Mouse (Mus musculus) midbrain, embryonic 14.5 days (tissue): ENCODE measurements at regions not wholly inside any gene's neighbourhood (a gene's known extent, or its start where the extent isn't known, plus 50 kb on each side); places are given as distances from the start of the nearest gene placed in this dataset.
A peak's percentile ranks its signal among the peaks of the same experiment; 100 is the strongest.

ENCODE experiments used
- ATAC-seq: fragments of 200-750 bp; cut with Nextera tagmentation; 2 replicates; pipeline ENCODE4 v1.8.0; 2017; ENCODE audit warnings: moderate number of reproducible peaks, moderate library complexity; ENCODE audit not compliant: low FRiP score, low TSS enrichment
- DNase-seq: peaks from one replicate; pipeline ENCODE4 v3.0.0-alpha.2; 2015
- H3K27ac ChIP-seq: fragments of 300-500 bp; sonication (generic); replicated peaks from 2 replicates; pipeline ENCODE4 v1.5.1; 2014; ENCODE audit warnings: mild to moderate bottlenecking, low read depth, low read length, moderate library complexity
- H3K27me3 ChIP-seq: fragments of 300-500 bp; sonication (generic); 2 replicates; pipeline ENCODE4 v1.6.1; 2014; ENCODE audit warnings: low read length, control low read depth, mixed read lengths; ENCODE audit not compliant: control insufficient read depth, insufficient read depth
- H3K36me3 ChIP-seq: fragments of 300-500 bp; sonication (generic); 2 replicates; pipeline ENCODE4 v1.6.1; 2014; ENCODE audit warnings: low read length, control low read depth; ENCODE audit not compliant: control insufficient read depth, insufficient read depth
- H3K4me1 ChIP-seq: fragments of 300-500 bp; sonication (generic); 2 replicates; pipeline ENCODE4 v1.6.1; 2014; ENCODE audit warnings: mild to moderate bottlenecking, antibody characterized with exemption, low read length, control low read depth; ENCODE audit not compliant: control insufficient read depth, insufficient read depth
- H3K4me2 ChIP-seq: fragments of 300-500 bp; sonication (generic); 2 replicates; pipeline ENCODE4 v1.6.1; 2014; ENCODE audit warnings: mild to moderate bottlenecking, low read length, moderate library complexity
- H3K4me3 ChIP-seq: fragments of 300-500 bp; sonication (generic); replicated peaks from 2 replicates; pipeline ENCODE4 v1.5.1; 2014; ENCODE audit warnings: low read depth, low read length
- H3K9ac ChIP-seq: fragments of 300-500 bp; sonication (generic); replicated peaks from 2 replicates; pipeline ENCODE4 v1.6.1; 2014; ENCODE audit warnings: mild to moderate bottlenecking, low read length, moderate library complexity
- H3K9me3 ChIP-seq: fragments of 300-500 bp; sonication (generic); 2 replicates; pipeline ENCODE4 v1.6.1; 2016; ENCODE audit warnings: low read length, control low read depth, mixed read lengths; ENCODE audit not compliant: control insufficient read depth
- WGBS: fragments of 180-500 bp; shearing (Covaris S2); extraction: QIAGEN DNeasy Blood & Tissue Kit; methylation state at CpG from one replicate; pipeline ENCODE4 v1.1.7; 2014; 5-methylcytosine and 5-hydroxymethylcytosine counted together

DNA sequence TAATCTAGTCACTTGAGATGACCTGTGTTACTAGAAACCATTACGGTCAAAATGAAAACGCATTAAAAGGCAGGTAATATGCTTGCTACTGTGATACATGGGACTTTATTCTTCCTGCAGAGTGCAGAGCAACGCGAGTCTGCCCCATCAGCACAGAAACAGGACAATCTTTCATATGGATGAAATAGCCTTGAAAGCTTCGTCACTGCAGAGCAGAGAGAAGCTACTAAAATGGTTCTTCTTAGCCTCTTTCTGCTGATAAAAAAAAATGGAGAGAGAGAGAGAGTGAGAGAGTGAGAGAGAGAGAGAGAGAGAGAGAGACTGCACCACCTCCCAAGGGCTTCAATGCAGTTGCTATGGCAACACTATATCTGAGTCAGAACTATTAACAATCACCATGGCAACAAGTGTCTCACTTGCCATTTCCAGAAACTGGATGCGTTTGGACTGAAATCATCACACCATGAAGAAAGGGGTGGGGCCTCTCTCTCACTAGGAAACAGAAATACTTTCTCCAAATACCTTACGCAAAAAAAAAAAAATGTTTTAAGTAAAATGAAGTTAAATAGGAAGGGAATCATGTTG, 157.8 kb upstream of the Zbtb20 start:
- Histone ChIP-seq H3K27ac (peak overlapping the region; percentile 93), H3K4me1 (peaks cover 30% of the 10 kb centered on the region), H3K9ac (peak overlapping the region; percentile 39), H3K4me3 (no peak overlapping the region), H3K36me3 (no peaks in the 10 kb centered on the region), H3K9me3 (no peaks in the 10 kb centered on the region), H3K4me2 (peak overlapping the region; percentile 42), H3K27me3 (no peaks in the 10 kb centered on the region)
- ATAC-seq (peak; percentile 90), DNase-seq (peak; percentile 95)
- 8% methylated on average over 7 of the region's 7 CpGs for WGBS

DNA sequence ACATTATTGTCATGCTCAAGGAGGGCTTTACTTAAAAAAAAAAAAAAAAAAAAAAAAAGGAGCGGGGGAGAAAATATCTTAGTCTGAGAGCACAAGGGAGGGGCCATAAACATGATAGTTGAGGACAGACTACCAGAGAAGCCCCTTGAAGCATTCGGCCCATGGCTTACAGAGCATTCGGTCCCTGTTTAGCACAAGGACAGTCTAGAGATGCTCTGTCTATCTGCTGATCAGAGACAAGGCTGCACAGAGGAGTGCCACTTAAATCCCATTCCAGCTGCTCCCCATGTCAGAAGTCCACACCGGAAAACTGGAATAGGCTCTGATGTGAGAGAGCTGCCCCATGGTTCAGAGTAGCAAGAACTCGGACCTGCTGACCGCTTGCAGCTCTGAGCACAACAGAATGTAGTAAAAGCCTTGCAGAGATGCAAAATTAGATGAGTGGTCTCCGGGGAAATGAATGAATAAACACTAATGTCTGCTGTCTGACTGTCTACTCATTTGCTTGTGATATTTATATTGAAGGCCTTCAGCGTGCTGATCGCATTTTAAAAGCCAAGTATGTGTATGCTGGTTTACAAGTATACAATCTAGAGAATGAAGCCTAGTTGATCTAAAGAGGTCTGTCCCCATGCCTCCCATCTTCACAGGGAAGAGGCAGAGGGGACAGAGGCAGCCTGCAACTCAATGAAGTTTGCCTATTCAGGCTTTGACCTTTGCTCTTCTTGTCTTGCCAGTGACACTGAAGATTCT, 158.4 kb upstream of the Zbtb20 start:
- DNase-seq, result peak; percentile 65
- Histone ChIP-seq H3K9me3 (no peaks in the 10 kb centered on the region), H3K27ac (peak overlapping the region; percentile 93), H3K4me2 (peak overlapping the region; percentile 42), H3K4me1 (peaks cover 30% of the 10 kb centered on the region), H3K27me3 (no peaks in the 10 kb centered on the region), H3K36me3 (no peaks in the 10 kb centered on the region), H3K4me3 (no peak overlapping the region), H3K9ac (peak overlapping the region; percentile 39)
- WGBS, result 41% methylated on average over 9 of the region's 9 CpGs
- ATAC-seq, result peak; percentile 19; the same call in 1 of the 2 replicates

DNA sequence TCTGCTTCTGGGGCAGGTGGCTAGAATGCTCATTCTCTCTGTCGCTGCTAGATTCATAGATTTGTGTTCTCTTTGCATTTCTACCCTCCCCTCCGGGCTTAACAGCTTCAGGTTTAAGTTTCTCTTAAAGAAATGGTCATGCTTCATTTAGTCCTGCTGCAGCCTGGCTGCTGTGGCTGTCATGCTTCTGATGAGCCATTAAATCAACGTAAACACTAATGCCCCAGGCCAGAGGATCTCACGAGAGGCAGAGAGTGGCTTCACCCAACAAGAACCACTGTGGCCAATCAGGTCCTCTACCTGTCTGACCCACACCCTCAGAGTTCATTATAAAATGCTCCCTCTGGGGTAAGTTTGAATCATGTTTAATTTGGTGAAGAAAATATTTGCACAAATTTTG, 173.0 kb upstream of the Zbtb20 start:
- H3K9me3 ChIP-seq, result no peaks in the 10 kb centered on the region
- no peaks in the 10 kb centered on the region for H3K4me1 ChIP-seq
- H3K4me2 ChIP-seq, result no peak overlapping the region
- no peaks in the 10 kb centered on the region for H3K27me3 ChIP-seq
- ATAC-seq (peak; percentile 43; the same call in 1 of the 2 replicates), DNase-seq (peak; percentile 52)
- H3K27ac ChIP-seq, result no peak overlapping the region; the same call in 1 of the 2 replicates
- no peaks in the 10 kb centered on the region for H3K36me3 ChIP-seq
- H3K4me3 ChIP-seq, result no peak overlapping the region
- 5% methylated on average over 4 of the region's 4 CpGs for WGBS
- no peak overlapping the region for H3K9ac ChIP-seq

DNA sequence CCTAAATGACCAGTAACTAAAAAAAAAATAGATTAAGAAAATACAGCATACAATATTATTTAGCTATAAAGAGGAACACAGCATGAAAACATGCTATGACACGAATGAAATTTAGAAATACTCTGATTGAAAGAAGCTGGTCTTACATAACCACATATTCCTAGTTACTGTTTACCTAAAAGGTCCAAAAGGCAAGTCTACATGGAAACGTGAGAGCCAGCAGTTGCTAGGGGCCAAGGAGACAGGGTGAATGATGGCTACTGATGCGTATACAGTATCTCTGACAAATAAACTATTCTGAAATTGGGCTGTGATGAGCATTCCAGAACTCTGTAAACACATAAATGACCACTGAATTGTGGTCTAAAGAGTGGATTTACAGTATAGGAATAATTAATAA, 194.5 kb upstream of the Zbtb20 start:
- H3K27ac ChIP-seq, result no peak overlapping the region
- H3K9me3 ChIP-seq, result no peaks in the 10 kb centered on the region
- DNase-seq (no peak), ATAC-seq (no peak)
- H3K4me3 ChIP-seq, result no peak overlapping the region
- no peaks in the 10 kb centered on the region for H3K36me3 ChIP-seq
- H3K4me1 ChIP-seq, result no peaks in the 10 kb centered on the region
- no peak overlapping the region for H3K4me2 ChIP-seq
- H3K9ac ChIP-seq, result no peak overlapping the region
- no peaks in the 10 kb centered on the region for H3K27me3 ChIP-seq
- 86% methylated on average over 3 of the region's 3 CpGs for WGBS

DNA sequence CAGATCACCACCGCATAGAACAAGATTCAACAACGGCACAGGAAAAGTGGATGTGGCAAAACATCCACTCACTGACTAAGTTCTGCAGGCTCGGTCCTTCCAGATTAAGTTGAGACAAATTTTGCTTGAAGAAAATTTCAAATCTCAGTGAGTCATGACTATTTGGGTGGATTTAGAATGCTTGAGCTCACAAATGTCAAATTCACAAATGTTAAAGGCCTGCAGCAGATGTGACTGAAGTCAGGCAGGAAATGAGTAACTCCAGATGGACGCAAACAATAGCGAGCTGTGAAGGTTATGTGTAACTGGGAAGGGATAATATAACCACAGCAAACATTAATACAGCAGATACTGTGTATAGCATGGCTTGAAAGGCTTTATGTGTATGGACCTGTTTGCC, 198.5 kb upstream of the Zbtb20 start:
- no peaks in the 10 kb centered on the region for H3K4me1 ChIP-seq
- no peak for DNase-seq

DNA sequence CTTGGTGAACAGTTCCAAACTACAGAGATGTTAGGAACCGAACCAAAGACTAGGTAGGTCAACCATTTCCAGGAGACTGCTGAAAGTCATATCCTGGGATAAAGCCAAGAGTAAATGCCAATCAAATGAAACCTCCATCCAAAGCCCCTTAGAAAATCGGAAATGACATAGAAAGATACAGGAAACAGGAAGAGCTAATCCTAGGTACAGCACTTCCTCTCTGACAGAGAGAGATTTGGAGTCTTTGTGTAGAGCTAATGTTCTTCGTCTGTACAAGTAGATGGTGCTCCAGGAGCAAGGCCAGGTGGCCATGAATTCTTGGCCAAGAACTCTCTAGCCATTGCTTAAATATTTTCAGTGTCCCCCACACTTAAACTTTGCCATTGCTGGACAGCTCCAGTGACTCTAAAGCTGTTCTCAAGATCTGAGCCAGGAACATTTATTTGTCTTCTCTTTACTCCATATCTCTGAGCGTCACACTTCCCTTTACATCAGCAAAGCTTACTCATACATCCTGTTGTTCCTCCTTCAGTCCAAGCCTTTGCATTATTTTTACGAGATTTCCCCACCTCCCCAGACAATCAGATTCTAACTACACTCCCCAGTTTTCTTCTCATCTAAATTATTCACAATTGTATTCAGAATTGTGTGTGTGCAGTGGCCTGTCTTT, 199.1 kb upstream of the Zbtb20 start:
- no peak for ATAC-seq
- Histone ChIP-seq H3K4me1 (no peaks in the 10 kb centered on the region), H3K27me3 (no peaks in the 10 kb centered on the region), H3K4me3 (no peak overlapping the region), H3K36me3 (no peaks in the 10 kb centered on the region), H3K4me2 (no peak overlapping the region), H3K9ac (no peak overlapping the region), H3K27ac (no peak overlapping the region), H3K9me3 (no peaks in the 10 kb centered on the region)
- WGBS, result 88% methylated on average over 5 of the region's 5 CpGs
- DNase-seq, result no peak

More for the DNA sequence above, 198.5 kb upstream of the Zbtb20 start:
- H3K27me3 ChIP-seq, result no peaks in the 10 kb centered on the region
- no peak overlapping the region for H3K9ac ChIP-seq
- ATAC-seq, result no peak
- no peaks in the 10 kb centered on the region for H3K36me3 ChIP-seq
- H3K4me2 ChIP-seq, result no peak overlapping the region
- H3K4me3 ChIP-seq, result no peak overlapping the region
- H3K9me3 ChIP-seq, result no peaks in the 10 kb centered on the region
- WGBS, result 87% methylated on average over 5 of the region's 5 CpGs
- no peak overlapping the region for H3K27ac ChIP-seq

DNA sequence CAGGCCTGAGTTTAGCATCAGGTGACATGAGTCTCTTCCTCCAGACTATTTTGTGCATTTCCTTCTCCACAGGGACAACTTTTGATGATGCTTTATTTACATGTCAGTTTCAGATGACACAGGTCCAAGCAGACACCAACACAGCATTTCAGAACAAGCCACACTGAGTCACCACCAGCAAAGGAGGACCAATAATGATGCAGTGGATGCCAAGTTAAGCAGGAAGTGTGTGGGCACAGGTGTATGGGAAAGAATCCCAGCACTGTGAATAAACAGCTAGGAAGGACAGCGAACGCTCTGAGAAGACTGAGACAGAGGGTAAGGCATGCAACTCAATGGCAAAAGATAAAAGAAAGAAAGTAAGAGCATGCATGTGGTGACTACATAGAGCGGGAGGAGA, 200.7 kb upstream of the Zbtb20 start:
- Histone ChIP-seq H3K4me2 (no peak overlapping the region), H3K9ac (no peak overlapping the region), H3K27ac (no peak overlapping the region), H3K9me3 (no peaks in the 10 kb centered on the region), H3K4me3 (no peak overlapping the region), H3K4me1 (no peaks in the 10 kb centered on the region), H3K27me3 (no peaks in the 10 kb centered on the region), H3K36me3 (no peaks in the 10 kb centered on the region)
- 93% methylated on average over 3 of the region's 3 CpGs for WGBS
- no peak for DNase-seq
- ATAC-seq, result no peak

DNA sequence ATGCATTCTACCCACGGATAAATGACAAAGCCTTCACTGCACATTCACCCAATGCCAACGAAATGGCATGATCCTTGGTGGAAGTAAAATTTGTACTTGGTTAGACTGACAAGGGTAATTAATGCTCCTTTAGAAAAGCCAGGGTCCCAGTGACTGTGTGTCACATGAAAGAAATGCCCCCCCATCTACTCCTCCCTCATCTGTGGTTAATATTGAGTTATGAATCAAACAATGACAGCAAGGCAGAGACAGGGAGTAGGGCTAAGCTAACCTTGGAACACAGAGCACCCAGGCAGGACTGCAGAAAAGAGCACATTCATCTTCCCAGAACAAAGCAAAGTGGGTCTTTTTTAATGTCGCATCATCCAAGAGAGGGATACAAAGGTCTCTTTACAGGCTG, 209.1 kb upstream of the Zbtb20 start:
- no peaks in the 10 kb centered on the region for H3K4me1 ChIP-seq
- H3K4me2 ChIP-seq, result no peak overlapping the region
- no peak overlapping the region for H3K4me3 ChIP-seq
- no peaks in the 10 kb centered on the region for H3K9me3 ChIP-seq
- no peak for ATAC-seq
- no peak for DNase-seq
- H3K27ac ChIP-seq, result no peak overlapping the region
- no peak overlapping the region for H3K9ac ChIP-seq
- H3K27me3 ChIP-seq, result no peaks in the 10 kb centered on the region
- no peaks in the 10 kb centered on the region for H3K36me3 ChIP-seq
- 56% methylated on average over 3 of the region's 3 CpGs for WGBS
